Mouse (Mus musculus) forebrain, embryonic 15.5 days (tissue): ENCODE results near the gene Naxd. TPM values are rescaled to one million over a fixed set of nuclear protein-coding genes. Genes with fewer than 3 reads are reported as not detected.
"Not testable (repeated sequence)": the region's sequence is repeated elsewhere in the genome, so short reads cannot be mapped to it uniquely, and the experiment has no call there.

Source experiments
- ATAC-seq: fragments of 200-750 bp; cut with Nextera tagmentation; replicated peaks from 2 replicates; pipeline ENCODE4 v1.8.0; 2017; ENCODE audit warnings: mild to moderate bottlenecking, moderate TSS enrichment, moderate library complexity
- H3K27ac ChIP-seq: fragments of 300-500 bp; sonication (generic); replicated peaks from 2 replicates; pipeline ENCODE4 v1.5.1; 2015; ENCODE audit warnings: mild to moderate bottlenecking, inconsistent platforms
- H3K27me3 ChIP-seq: fragments of 300-500 bp; sonication (generic); 2 replicates; pipeline ENCODE4 v1.6.1; 2015; ENCODE audit warnings: inconsistent platforms
- H3K36me3 ChIP-seq: fragments of 300-500 bp; sonication (generic); 2 replicates; pipeline ENCODE4 v1.6.1; 2015; ENCODE audit warnings: mild to moderate bottlenecking, inconsistent platforms
- H3K4me1 ChIP-seq: fragments of 300-500 bp; sonication (generic); 2 replicates; pipeline ENCODE4 v1.6.1; 2015; ENCODE audit warnings: inconsistent platforms
- H3K4me2 ChIP-seq: fragments of 300-500 bp; sonication (generic); replicated peaks from 2 replicates; pipeline ENCODE4 v1.6.1; 2015; ENCODE audit warnings: mild to moderate bottlenecking, inconsistent platforms
- H3K4me3 ChIP-seq: fragments of 300-500 bp; sonication (generic); 2 replicates; pipeline ENCODE4 v1.5.1; 2015; ENCODE audit warnings: mild to moderate bottlenecking, inconsistent platforms
- H3K9ac ChIP-seq: fragments of 300-500 bp; sonication (generic); replicated peaks from 2 replicates; pipeline ENCODE4 v1.6.1; 2015; ENCODE audit warnings: mild to moderate bottlenecking, inconsistent platforms
- H3K9me3 ChIP-seq: fragments of 300-500 bp; sonication (generic); 2 replicates; pipeline ENCODE4 v1.6.1; 2016; ENCODE audit warnings: inconsistent platforms
- WGBS: fragments of 180-500 bp; shearing (Covaris S2); methylation state at CpG from one replicate; pipeline ENCODE4 v1.1.7; 2015; ENCODE audit warnings: mixed read lengths; 5-methylcytosine and 5-hydroxymethylcytosine counted together
- polyA plus RNA-seq: library from polyadenylated mRNA; unstranded; fragments of >200 nt; fragmentation: Nextera tagmentation; extraction: Ambion mirVana; gene quantifications from 2 replicates; pipeline ENCODE4 v1.2.1, GENCODE M21; 2015

Gene Naxd
- polyA plus RNA-seq, 1 experiment from 2014 or later: 166 TPM

- ATAC-seq, H3K27ac ChIP-seq, H3K36me3 ChIP-seq, H3K4me3 ChIP-seq, H3K9ac ChIP-seq, H3K4me2 ChIP-seq, H3K27me3 ChIP-seq, H3K9me3 ChIP-seq: not testable (repeated sequence)
- peaks cover 24% of the 10 kb centered on the region for H3K4me1 ChIP-seq
- 86% methylated on average over 4 of the region's 4 CpGs for WGBS
Observed at GRCm38 (mm10) chr8:11551497-11551896, 54.2 kb downstream of the Naxd start.

- ATAC-seq: no peak
- H3K4me3 ChIP-seq: no peak overlapping the region
- no peak overlapping the region for H3K4me2 ChIP-seq
- H3K36me3 ChIP-seq: no peaks in the 10 kb centered on the region
- H3K9me3 ChIP-seq: no peaks in the 10 kb centered on the region
- H3K27me3 ChIP-seq: no peaks in the 10 kb centered on the region
- no peak overlapping the region for H3K27ac ChIP-seq
- WGBS: 88% methylated on average over 10 of the region's 10 CpGs
- peaks cover 24% of the 10 kb centered on the region for H3K4me1 ChIP-seq
- H3K9ac ChIP-seq: no peak overlapping the region
Observed at GRCm38 (mm10) chr8:11552390-11552789, 55.1 kb downstream of the Naxd start.

- WGBS: under 1% methylated on average over 52 of the region's 52 CpGs
- Histone ChIP-seq H3K4me1 (peaks cover 35% of the 10 kb centered on the region), H3K27ac (peak within 1 kb of the TSS; percentile 100), H3K27me3 (no peaks in the 10 kb centered on the region), H3K4me3 (peak within 1 kb of the TSS; percentile 97), H3K9me3 (no peaks in the 10 kb centered on the region), H3K4me2 (peak within 1 kb of the TSS; percentile 78), H3K9ac (peak within 1 kb of the TSS; percentile 93), H3K36me3 (no peaks in the 10 kb centered on the region)
- ATAC-seq: peak; percentile 86
Observed at GRCm38 (mm10) chr8:11554799-11555719, 57.8 kb downstream of the Naxd start, which contains the start of gene Ing1. Ing1 (plus strand) TSS chr8:11555571.

- no peaks in the 10 kb centered on the region for H3K36me3 ChIP-seq
- no peaks in the 10 kb centered on the region for H3K27me3 ChIP-seq
- peak overlapping the region; percentile 78 for H3K4me2 ChIP-seq
- H3K27ac ChIP-seq: peak overlapping the region; percentile 100
- peak overlapping the region; percentile 93 for H3K9ac ChIP-seq
- under 1% methylated on average over 103 of the region's 103 CpGs for WGBS
- H3K9me3 ChIP-seq: no peaks in the 10 kb centered on the region
- peak; percentile 90 for ATAC-seq
- peaks cover 33% of the 10 kb centered on the region for H3K4me1 ChIP-seq
- H3K4me3 ChIP-seq: peak overlapping the region; percentile 97
Observed at GRCm38 (mm10) chr8:11555720-11556591, 58.6 kb downstream of the Naxd start.

- H3K4me2 ChIP-seq: peak overlapping the region; percentile 78
- peak overlapping the region; percentile 97 for H3K4me3 ChIP-seq
- H3K4me1 ChIP-seq: peaks cover 31% of the 10 kb centered on the region
- peak overlapping the region; percentile 100 for H3K27ac ChIP-seq
- H3K9me3 ChIP-seq: no peaks in the 10 kb centered on the region
- under 1% methylated on average over 80 of the region's 85 CpGs for whole genome bisulfite sequencing
- ATAC-seq: no peak
- peaks cover 8% of the 10 kb centered on the region for H3K36me3 ChIP-seq
- H3K27me3 ChIP-seq: no peaks in the 10 kb centered on the region
- peak overlapping the region; percentile 93 for H3K9ac ChIP-seq
Observed at GRCm38 (mm10) chr8:11556691-11557423, 59.6 kb downstream of the Naxd start.

GRCm38 (mm10) chr8:11557424-11557767, 60.1 kb downstream of the Naxd start:
- Histone ChIP-seq H3K4me1 (peaks cover 31% of the 10 kb centered on the region), H3K27ac (peak overlapping the region; percentile 100), H3K4me3 (peak overlapping the region; percentile 97), H3K9ac (peak overlapping the region; percentile 93), H3K36me3 (peaks cover 12% of the 10 kb centered on the region), H3K27me3 (no peaks in the 10 kb centered on the region), H3K4me2 (peak overlapping the region; percentile 78), H3K9me3 (no peaks in the 10 kb centered on the region)
- WGBS: 0% methylated on average over 30 of the region's 32 CpGs
- no peak for ATAC-seq

- Histone ChIP-seq H3K4me3 (peak overlapping the region; percentile 97), H3K27me3 (no peaks in the 10 kb centered on the region), H3K36me3 (peaks cover 12% of the 10 kb centered on the region), H3K4me2 (peak overlapping the region; percentile 78), H3K4me1 (peaks cover 31% of the 10 kb centered on the region), H3K9ac (peak overlapping the region; percentile 93), H3K9me3 (no peaks in the 10 kb centered on the region), H3K27ac (peak overlapping the region; percentile 100)
- WGBS: under 1% methylated on average over 67 of the region's 67 CpGs
- peak; percentile 74 for ATAC-seq
Observed at GRCm38 (mm10) chr8:11557768-11558629, 60.7 kb downstream of the Naxd start.

GRCm38 (mm10) chr8:11559511-11559910, 62.2 kb downstream of the Naxd start:
- no peaks in the 10 kb centered on the region for H3K27me3 ChIP-seq
- H3K9me3 ChIP-seq: no peaks in the 10 kb centered on the region
- 0 out of 2 replicates have a peak overlapping the region, but pooled peaks have one; percentile 78 for H3K4me2 ChIP-seq
- no peak for ATAC-seq
- no peak overlapping the region for H3K27ac ChIP-seq
- no peak overlapping the region for H3K9ac ChIP-seq
- 77% methylated on average over 3 of the region's 3 CpGs for WGBS
- H3K4me3 ChIP-seq: peak overlapping the region; percentile 97; the same call in 1 of the 2 replicates
- H3K4me1 ChIP-seq: peaks cover 22% of the 10 kb centered on the region
- H3K36me3 ChIP-seq: peaks cover 26% of the 10 kb centered on the region

- 81% methylated on average over 9 of the region's 9 CpGs for WGBS
- H3K9ac ChIP-seq: no peak overlapping the region
Observed at GRCm38 (mm10) chr8:11560220-11560619, 62.9 kb downstream of the Naxd start.

GRCm38 (mm10) chr8:11564236-11564635, 66.9 kb downstream of the Naxd start:
- no peaks in the 10 kb centered on the region for H3K27me3 ChIP-seq
- H3K9ac ChIP-seq: no peak overlapping the region
- 85% methylated on average over 5 of the region's 5 CpGs for WGBS
- H3K4me2 ChIP-seq: no peak overlapping the region
- H3K4me3 ChIP-seq: no peak overlapping the region
- no peak for ATAC-seq
- peaks cover 11% of the 10 kb centered on the region for H3K4me1 ChIP-seq
- H3K27ac ChIP-seq: no peak overlapping the region
- peaks cover 47% of the 10 kb centered on the region for H3K36me3 ChIP-seq
- H3K9me3 ChIP-seq: no peaks in the 10 kb centered on the region

More at GRCm38 (mm10) chr8:11560220-11560619, 62.9 kb downstream of the Naxd start:
- Histone ChIP-seq H3K27ac (no peak overlapping the region), H3K36me3 (peaks cover 31% of the 10 kb centered on the region), H3K27me3 (no peaks in the 10 kb centered on the region), H3K4me2 (no peak overlapping the region), H3K4me1 (peaks cover 20% of the 10 kb centered on the region), H3K9me3 (no peaks in the 10 kb centered on the region), H3K4me3 (no peak overlapping the region)
- no peak for ATAC-seq
